Mouse (Mus musculus): ENCODE results near the gene Tomm34. TPM values are rescaled to one million over a fixed set of nuclear protein-coding genes. Genes with fewer than 3 reads are reported as not detected.
A peak's percentile ranks its signal among the peaks of the same experiment; 100 is the strongest.

Tomm34 gene
- polyA plus RNA-seq, 1 experiment = 71.5 TPM

- Histone ChIP-seq H3K4me1 (ENCODE audit: control insufficient read depth, insufficient read depth, low read length) (no peaks in the 10 kb centered on the region), H3K4me3 (replicated peaks; ENCODE audit: insufficient read depth, low read depth, low read length) (no peak overlapping the region), H3K27me3 (ENCODE audit: control insufficient read depth, insufficient read depth, low read length) (no peaks in the 10 kb centered on the region), H3K27ac (ENCODE audit: insufficient read depth, low read length) (no peak overlapping the region)
- DNase-seq = no peak
- 86% methylated on average over 14 of the region's 14 CpGs for WGBS
- no peak for TF ChIP-seq POLR2A (IDR thresholded peaks at IDR 0.05; ENCODE audit: borderline replicate concordance, insufficient read depth, low read length)
- TF ChIP-seq CTCF (IDR thresholded peaks at IDR 0.05; ENCODE audit: borderline replicate concordance, insufficient read depth, low read depth, low read length) = no peak
Measured at GRCm38 (mm10) chr2:164106287-164107035, 35.5 kb upstream of the Tomm34 start.

- Histone ChIP-seq H3K27me3 (ENCODE audit: control insufficient read depth, insufficient read depth, low read length) (no peaks in the 10 kb centered on the region), H3K4me1 (ENCODE audit: control insufficient read depth, insufficient read depth, low read length) (no peaks in the 10 kb centered on the region), H3K4me3 (replicated peaks; ENCODE audit: insufficient read depth, low read depth, low read length) (no peak overlapping the region), H3K27ac (ENCODE audit: insufficient read depth, low read length) (no peak overlapping the region)
- DNase-seq = peak; percentile 57 to 70
- TF ChIP-seq POLR2A (IDR thresholded peaks at IDR 0.05; ENCODE audit: borderline replicate concordance, insufficient read depth, low read length) (no peak), CTCF (IDR thresholded peaks at IDR 0.05; ENCODE audit: borderline replicate concordance, insufficient read depth, low read depth, low read length) (peak; percentile 88)
- 16% methylated on average over 4 of the region's 4 CpGs for WGBS
Measured at GRCm38 (mm10) chr2:164103501-164103900, 32.5 kb upstream of the Tomm34 start.

GRCm38 (mm10) chr2:164102366-164102765, 31.4 kb upstream of the Tomm34 start:
- no peak for DNase-seq
- TF ChIP-seq POLR2A (IDR thresholded peaks at IDR 0.05; ENCODE audit: borderline replicate concordance, insufficient read depth, low read length) (no peak), CTCF (IDR thresholded peaks at IDR 0.05; ENCODE audit: borderline replicate concordance, insufficient read depth, low read depth, low read length) (no peak)
- H3K27me3 ChIP-seq (ENCODE audit: control insufficient read depth, insufficient read depth, low read length) = no peaks in the 10 kb centered on the region
- no peak overlapping the region for H3K27ac ChIP-seq (ENCODE audit: insufficient read depth, low read length)
- 84% methylated on average over 3 of the region's 3 CpGs for WGBS
- no peaks in the 10 kb centered on the region for H3K4me1 ChIP-seq (ENCODE audit: control insufficient read depth, insufficient read depth, low read length)
- H3K4me3 ChIP-seq (replicated peaks; ENCODE audit: insufficient read depth, low read depth, low read length) = no peak overlapping the region

GRCm38 (mm10) chr2:164101936-164102335, 31.0 kb upstream of the Tomm34 start:
- H3K27ac ChIP-seq (ENCODE audit: insufficient read depth, low read length) = no peak overlapping the region
- H3K4me1 ChIP-seq (ENCODE audit: control insufficient read depth, insufficient read depth, low read length) = no peaks in the 10 kb centered on the region
- TF ChIP-seq POLR2A (IDR thresholded peaks at IDR 0.05; ENCODE audit: borderline replicate concordance, insufficient read depth, low read length) = no peak
- TF ChIP-seq CTCF (IDR thresholded peaks at IDR 0.05; ENCODE audit: borderline replicate concordance, insufficient read depth, low read depth, low read length) = no peak
- 38% methylated on average over 1 of the region's 1 CpGs for WGBS
- no peak for DNase-seq
- H3K27me3 ChIP-seq (ENCODE audit: control insufficient read depth, insufficient read depth, low read length) = no peaks in the 10 kb centered on the region
- H3K4me3 ChIP-seq (replicated peaks; ENCODE audit: insufficient read depth, low read depth, low read length) = no peak overlapping the region

- H3K27me3 ChIP-seq (ENCODE audit: control insufficient read depth, insufficient read depth, low read length) = no peaks in the 10 kb centered on the region
- WGBS = 89% methylated on average over 11 of the region's 11 CpGs
Measured at GRCm38 (mm10) chr2:164098603-164099250, 27.8 kb upstream of the Tomm34 start.

GRCm38 (mm10) chr2:164094152-164094551, 23.2 kb upstream of the Tomm34 start:
- no peaks in the 10 kb centered on the region for H3K4me1 ChIP-seq (ENCODE audit: control insufficient read depth, insufficient read depth, low read length)
- H3K4me3 ChIP-seq (replicated peaks; ENCODE audit: insufficient read depth, low read depth, low read length) = no peak overlapping the region
- H3K27me3 ChIP-seq (ENCODE audit: control insufficient read depth, insufficient read depth, low read length) = no peaks in the 10 kb centered on the region
- 82% methylated on average over 7 of the region's 7 CpGs for WGBS
- no peak for DNase-seq
- TF ChIP-seq POLR2A (IDR thresholded peaks at IDR 0.05; ENCODE audit: borderline replicate concordance, insufficient read depth, low read length) = no peak
- TF ChIP-seq CTCF (IDR thresholded peaks at IDR 0.05; ENCODE audit: borderline replicate concordance, insufficient read depth, low read depth, low read length) = no peak
- H3K27ac ChIP-seq (ENCODE audit: insufficient read depth, low read length) = no peak overlapping the region

More at GRCm38 (mm10) chr2:164098603-164099250, 27.8 kb upstream of the Tomm34 start:
- H3K27ac ChIP-seq (ENCODE audit: insufficient read depth, low read length) = no peak overlapping the region
- no peaks in the 10 kb centered on the region for H3K4me1 ChIP-seq (ENCODE audit: control insufficient read depth, insufficient read depth, low read length)
- TF ChIP-seq CTCF (IDR thresholded peaks at IDR 0.05; ENCODE audit: borderline replicate concordance, insufficient read depth, low read depth, low read length) (no peak), POLR2A (IDR thresholded peaks at IDR 0.05; ENCODE audit: borderline replicate concordance, insufficient read depth, low read length) (no peak)
- H3K4me3 ChIP-seq (replicated peaks; ENCODE audit: insufficient read depth, low read depth, low read length) = no peak overlapping the region
- peak; percentile 72 to 83 for DNase-seq

GRCm38 (mm10) chr2:164089508-164089907, 18.5 kb upstream of the Tomm34 start:
- TF ChIP-seq CTCF (IDR thresholded peaks at IDR 0.05; ENCODE audit: borderline replicate concordance, insufficient read depth, low read depth, low read length) (no peak), POLR2A (IDR thresholded peaks at IDR 0.05; ENCODE audit: borderline replicate concordance, insufficient read depth, low read length) (no peak)
- H3K27ac ChIP-seq (ENCODE audit: insufficient read depth, low read length) = no peak overlapping the region
- WGBS = 78% methylated on average over 4 of the region's 4 CpGs
- DNase-seq = no peak
- H3K27me3 ChIP-seq (ENCODE audit: control insufficient read depth, insufficient read depth, low read length) = no peaks in the 10 kb centered on the region
- H3K4me1 ChIP-seq (ENCODE audit: control insufficient read depth, insufficient read depth, low read length) = no peaks in the 10 kb centered on the region
- H3K4me3 ChIP-seq (replicated peaks; ENCODE audit: insufficient read depth, low read depth, low read length) = no peak overlapping the region

All from cerebellum, adult 2 months (tissue).